Mouse (Mus musculus) ES-Bruce4 (cell line): Measurements from ENCODE around the gene Bsnd. TPM values are rescaled to one million over a fixed set of nuclear protein-coding genes. Genes with fewer than 3 reads are reported as not detected.

Experiments
- H3K27ac ChIP-seq: 2 replicates; pipeline ENCODE4 v1.5.1; 2012; ENCODE audit warnings: low read length, inconsistent platforms; ENCODE audit not compliant: insufficient read depth
- H3K27me3 ChIP-seq: 2 replicates; pipeline ENCODE4 v1.6.1; 2012; ENCODE audit warnings: mild to moderate bottlenecking, low read length, inconsistent platforms; ENCODE audit not compliant: control insufficient read depth, poor library complexity, insufficient read depth, severe bottlenecking
- H3K36me3 ChIP-seq: 2 replicates; pipeline ENCODE4 v1.6.1; 2012; ENCODE audit warnings: inconsistent platforms, mild to moderate bottlenecking, low read length, moderate library complexity; ENCODE audit not compliant: control insufficient read depth, poor library complexity, insufficient read depth, severe bottlenecking
- H3K4me1 ChIP-seq: one replicate; pipeline ENCODE4 v1.8.1; 2011; ENCODE audit warnings: low read length; ENCODE audit not compliant: control insufficient read depth, insufficient read depth
- H3K4me3 ChIP-seq: 2 replicates; pipeline ENCODE4 v1.5.1; 2011; ENCODE audit warnings: low read depth, mild to moderate bottlenecking, low read length
- H3K9ac ChIP-seq: 2 replicates; pipeline ENCODE4 v1.6.1; 2012; ENCODE audit warnings: low read depth, mild to moderate bottlenecking, inconsistent platforms; ENCODE audit not compliant: poor library complexity, severe bottlenecking
- H3K9me3 ChIP-seq: replicated peaks from 2 replicates; pipeline ENCODE4 v1.6.1; 2012; ENCODE audit warnings: mild to moderate bottlenecking, low read length, inconsistent platforms; ENCODE audit not compliant: control insufficient read depth, poor library complexity, insufficient read depth, severe bottlenecking
- CTCF ChIP-seq: IDR thresholded peaks from one replicate; pipeline ENCODE4 v1.8.1; 2011; ENCODE audit warnings: low read depth, low read length
- EP300 ChIP-seq: IDR thresholded peaks from 2 replicates; pipeline ENCODE4 v1.6.1; 2011; ENCODE audit warnings: low read depth, low read length; ENCODE audit not compliant: insufficient read depth
- POLR2A ChIP-seq: IDR thresholded peaks from one replicate; pipeline ENCODE4 v1.8.1; 2011; ENCODE audit warnings: low read length; ENCODE audit not compliant: insufficient read depth
- polyA plus RNA-seq: library from polyadenylated mRNA; stranded (reverse); fragments of >200 nt; gene quantifications from 2 replicates; pipeline ENCODE4 v1.2.4, GENCODE M21; 2011; ENCODE audit warnings: low read depth; ENCODE audit not compliant: missing spikeins, insufficient read depth, insufficient read length

Bsnd gene
- polyA plus RNA-seq, 1 experiment = not detected

- Histone ChIP-seq H3K9ac (no peak overlapping the region), H3K9me3 (no peaks in the 10 kb centered on the region), H3K27me3 (no peaks in the 10 kb centered on the region), H3K36me3 (no peaks in the 10 kb centered on the region), H3K27ac (no peak overlapping the region), H3K4me1 (no peaks in the 10 kb centered on the region), H3K4me3 (no peak overlapping the region)
- no peak for TF ChIP-seq EP300
- no peak for TF ChIP-seq POLR2A
- peak; percentile 64 for TF ChIP-seq CTCF
Observed at GRCm38 (mm10) chr4:106472335-106472734, 19.7 kb downstream of the Bsnd start.

- Histone ChIP-seq H3K27me3 (no peaks in the 10 kb centered on the region), H3K4me3 (no peak overlapping the region), H3K4me1 (no peaks in the 10 kb centered on the region), H3K9ac (no peak overlapping the region), H3K36me3 (no peaks in the 10 kb centered on the region), H3K9me3 (no peaks in the 10 kb centered on the region), H3K27ac (no peak overlapping the region)
- no peak for TF ChIP-seq CTCF
- no peak for TF ChIP-seq POLR2A
- no peak for TF ChIP-seq EP300
Observed at GRCm38 (mm10) chr4:106470921-106471320, 21.2 kb downstream of the Bsnd start.

GRCm38 (mm10) chr4:106467420-106468110 lies 24.5 kb downstream of the Bsnd start:
- Histone ChIP-seq H3K27ac (no peak overlapping the region), H3K4me1 (no peaks in the 10 kb centered on the region), H3K9ac (no peak overlapping the region), H3K4me3 (no peak overlapping the region), H3K9me3 (no peaks in the 10 kb centered on the region), H3K36me3 (no peaks in the 10 kb centered on the region), H3K27me3 (no peaks in the 10 kb centered on the region; the same call in 1 of the 2 replicates)
- no peak for TF ChIP-seq POLR2A
- no peak for TF ChIP-seq EP300
- TF ChIP-seq CTCF = no peak

GRCm38 (mm10) chr4:106463174-106463801 lies 28.8 kb downstream of the Bsnd start:
- Histone ChIP-seq H3K4me3 (peak overlapping the region; percentile 48), H3K9me3 (no peaks in the 10 kb centered on the region), H3K36me3 (no peaks in the 10 kb centered on the region), H3K27me3 (no peaks in the 10 kb centered on the region; the same call in 1 of the 2 replicates), H3K4me1 (no peaks in the 10 kb centered on the region), H3K9ac (peak overlapping the region; percentile 15; the same call in 1 of the 2 replicates), H3K27ac (no peak overlapping the region)
- no peak for TF ChIP-seq CTCF
- no peak for TF ChIP-seq POLR2A
- no peak for TF ChIP-seq EP300

GRCm38 (mm10) chr4:106462524-106462923 lies 29.6 kb downstream of the Bsnd start:
- H3K4me3 ChIP-seq = no peak overlapping the region
- no peaks in the 10 kb centered on the region; the same call in 1 of the 2 replicates for H3K27me3 ChIP-seq
- no peaks in the 10 kb centered on the region for H3K36me3 ChIP-seq
- no peaks in the 10 kb centered on the region for H3K4me1 ChIP-seq
- no peak overlapping the region for H3K27ac ChIP-seq
- H3K9me3 ChIP-seq = no peaks in the 10 kb centered on the region
- TF ChIP-seq CTCF (no peak), EP300 (no peak), POLR2A (no peak)
- H3K9ac ChIP-seq = no peak overlapping the region

GRCm38 (mm10) chr4:106462016-106462415 lies 30.1 kb downstream of the Bsnd start:
- Histone ChIP-seq H3K4me3 (no peak overlapping the region), H3K9me3 (no peaks in the 10 kb centered on the region), H3K36me3 (no peaks in the 10 kb centered on the region), H3K27me3 (no peaks in the 10 kb centered on the region; the same call in 1 of the 2 replicates), H3K9ac (no peak overlapping the region), H3K27ac (no peak overlapping the region), H3K4me1 (no peaks in the 10 kb centered on the region)
- no peak for TF ChIP-seq POLR2A
- no peak for TF ChIP-seq EP300
- TF ChIP-seq CTCF = no peak
